Mouse (Mus musculus): ENCODE measurements at regions not wholly inside any gene's neighbourhood (a gene's known extent, or its start where the extent isn't known, plus 50 kb on each side); places are given as distances from the start of the nearest gene placed in this dataset.

GRCm38 (mm10) chr1:41131410-41131809, 326.0 kb downstream of the Tmem182 start:
- no peak for TF ChIP-seq CTCF (IDR thresholded peaks at IDR 0.05; ENCODE audit: low read depth, low read length)
- TF ChIP-seq POLR2A (IDR thresholded peaks at IDR 0.05; ENCODE audit: extremely low read depth, insufficient read depth, low read length), result no peak

All from liver, adult 2 months (tissue).